9 mouse cellular contexts compared by ENCODE assay signal in genomic region chr5:128947093-128947492, GRCm38 (mm10). TPM values are rescaled to one million over a fixed set of nuclear protein-coding genes. Genes with fewer than 3 reads are reported as not detected.
DNase-seq lines count a peak whose midpoint lies in the region; ATAC-seq and TF ChIP-seq lines count a peak whose summit lies in the region.
"Had no signal": no experiment of that assay in that cellular context is flagged by ENCODE, and none has a peak within 500 bp of the region (broad histone marks: within the 10 kb centered on the region; RNA-seq: fewer than 3 reads in every experiment).

No protein-coding gene starts in this region.

- DNase-seq in cerebellum, adult 18-20 months: peak; percentile 7 to 16
- DNase-seq in cerebellum, adult 8-10 months: no peak
- no peak for DNase-seq in kidney, postnatal 0 days (ENCODE audit: low spot score)
- peak; percentile 65 for DNase-seq in adrenal gland, postnatal 14 days
- DNase-seq in yolk sac, embryonic 10.5 days (ENCODE audit: low spot score): no peak
- DNase-seq in midbrain, embryonic 14.5 days: no peak

- H3K4me3 ChIP-seq in kidney, postnatal 0 days (replicated peaks; ENCODE audit: low read depth, low read length): no peak overlapping the region
- H3K4me3 ChIP-seq in kidney, embryonic 15.5 days (replicated peaks): no peak overlapping the region
- no peak overlapping the region for H3K4me3 ChIP-seq in midbrain, embryonic 14.5 days (replicated peaks; ENCODE audit: low read depth, low read length)
- H3K4me3 ChIP-seq: myocyte had no signal

- TF ChIP-seq CTCF in kidney, postnatal 0 days (IDR thresholded peaks at IDR 0.05; ENCODE audit: low read depth): peak; percentile 52

- H3K4me1 ChIP-seq in kidney, postnatal 0 days (replicated peaks; ENCODE audit: insufficient read depth, low read length): no peaks in the 10 kb centered on the region
- H3K4me1 ChIP-seq in kidney, embryonic 15.5 days: peaks cover 3% of the 10 kb centered on the region
- no peaks in the 10 kb centered on the region for H3K4me1 ChIP-seq in midbrain, embryonic 14.5 days (ENCODE audit: control insufficient read depth, insufficient read depth, low read length)

- 71% methylated on average over 5 of the region's 5 CpGs for WGBS in kidney, postnatal 0 days
- 69% methylated on average over 5 of the region's 5 CpGs for WGBS in kidney, embryonic 15.5 days
- WGBS in midbrain, embryonic 14.5 days: 79% methylated on average over 5 of the region's 5 CpGs

- no peak overlapping the region for H3K9ac ChIP-seq in kidney, postnatal 0 days (ENCODE audit: low read depth, low read length)
- no peak overlapping the region for H3K9ac ChIP-seq in kidney, embryonic 15.5 days
- H3K9ac ChIP-seq in midbrain, embryonic 14.5 days (replicated peaks; ENCODE audit: low read length): no peak overlapping the region

- no peak overlapping the region for H3K27ac ChIP-seq in kidney, postnatal 0 days
- H3K27ac ChIP-seq in kidney, embryonic 15.5 days: no peak overlapping the region
- no peak overlapping the region for H3K27ac ChIP-seq in midbrain, embryonic 14.5 days (replicated peaks; ENCODE audit: low read depth, low read length)

- ATAC-seq in kidney, postnatal 0 days (replicated peaks; ENCODE audit: low FRiP score, low read depth): no peak
- no peak for ATAC-seq in kidney, embryonic 15.5 days (replicated peaks; ENCODE audit: low FRiP score)
- ATAC-seq in megakaryocyte progenitor cell, adult 5-6 weeks (replicated peaks; ENCODE audit: poor library complexity): peak; percentile 77
- no peak for ATAC-seq in midbrain, embryonic 14.5 days (ENCODE audit: low FRiP score, low TSS enrichment)

- no peaks in the 10 kb centered on the region for H3K9me3 ChIP-seq in kidney, postnatal 0 days (replicated peaks; ENCODE audit: low read length)
- no peaks in the 10 kb centered on the region for H3K9me3 ChIP-seq in kidney, embryonic 15.5 days (replicated peaks)
- no peaks in the 10 kb centered on the region for H3K9me3 ChIP-seq in midbrain, embryonic 14.5 days (ENCODE audit: control insufficient read depth, low read length)

- H3K27me3 ChIP-seq in kidney, postnatal 0 days (ENCODE audit: insufficient read depth, low read length): no peaks in the 10 kb centered on the region
- peaks cover 12% of the 10 kb centered on the region for H3K27me3 ChIP-seq in kidney, embryonic 15.5 days
- no peaks in the 10 kb centered on the region for H3K27me3 ChIP-seq in midbrain, embryonic 14.5 days (ENCODE audit: control insufficient read depth, insufficient read depth, low read length)

- H3K4me2 ChIP-seq in kidney, postnatal 0 days (ENCODE audit: low read length): no peak overlapping the region
- H3K4me2 ChIP-seq in kidney, embryonic 15.5 days: no peak overlapping the region
- no peak overlapping the region for H3K4me2 ChIP-seq in midbrain, embryonic 14.5 days (ENCODE audit: low read length)

- H3K36me3 ChIP-seq in kidney, postnatal 0 days (ENCODE audit: insufficient read depth, low read length): no peaks in the 10 kb centered on the region
- H3K36me3 ChIP-seq in kidney, embryonic 15.5 days: no peaks in the 10 kb centered on the region
- H3K36me3 ChIP-seq in midbrain, embryonic 14.5 days (ENCODE audit: control insufficient read depth, insufficient read depth, low read length): no peaks in the 10 kb centered on the region

RNA-seq across cellular contexts. Expression of gene Rimbp2, which starts 6.2 kb away (rescaled TPM):
- polyA plus RNA-seq in kidney, postnatal 0 days (2015; fragmentation: Nextera tagmentation; extraction: Ambion mirVana): not detected in 2 replicates
- polyA plus RNA-seq in kidney, embryonic 15.5 days (2015; fragmentation: Nextera tagmentation; extraction: Ambion mirVana): 0.05 and 0.36 TPM in 2 replicates
- total RNA-seq in adrenal gland, postnatal 14 days (2021): 5.7 and 6.0 TPM in 2 replicates
- total RNA-seq in megakaryocyte progenitor cell, adult 5-6 weeks (2015): not detected in 2 replicates
- not detected in 2 replicates for total RNA-seq in megakaryocyte progenitor cell, adult 5-6 weeks (2017)
- 5.1 and 5.8 TPM in 2 replicates for polyA plus RNA-seq in midbrain, embryonic 14.5 days (2014; fragmentation: Nextera tagmentation; extraction: Ambion mirVana)
- polyA plus RNA-seq: myocyte had no signal

Comparison
In these comparisons a context has a peak if more than half of its experiments do, and no peak if none do; other contexts are left out.
1. DNase-seq: peak in cerebellum, adult 18-20 months (2 of 2) and adrenal gland, postnatal 14 days (single experiment); none in cerebellum, adult 8-10 months (single experiment), kidney, postnatal 0 days (single experiment), yolk sac, embryonic 10.5 days (single experiment) and midbrain, embryonic 14.5 days (single experiment).